Mouse (Mus musculus): Measurements from ENCODE around the gene Arfip1. TPM values are rescaled to one million over a fixed set of nuclear protein-coding genes. Genes with fewer than 3 reads are reported as not detected.
A peak's percentile ranks its signal among the peaks of the same experiment; 100 is the strongest.

Arfip1 gene
- total RNA-seq, 4 experiments from 2014 or later = 7.6 to 10.4 (median 9.1) TPM

GRCm38 (mm10) chr3:84492657-84493056 lies 89.8 kb downstream of the Arfip1 start:
- no peak for DNase-seq (ENCODE audit: low spot score in 2 of 2)

- no peak for DNase-seq (ENCODE audit: low spot score in 2 of 2)
Observed at GRCm38 (mm10) chr3:84492148-84492547, 90.3 kb downstream of the Arfip1 start.

- no peak for DNase-seq (ENCODE audit: low spot score in 2 of 2)
Observed at GRCm38 (mm10) chr3:84488716-84489115, 93.7 kb downstream of the Arfip1 start.

GRCm38 (mm10) chr3:84484891-84485290 lies 97.5 kb downstream of the Arfip1 start:
- DNase-seq (ENCODE audit: low spot score in 2 of 2) = no peak

GRCm38 (mm10) chr3:84484333-84484732 lies 98.1 kb downstream of the Arfip1 start:
- DNase-seq (ENCODE audit: low spot score in 2 of 2) = no peak

- DNase-seq (ENCODE audit: low spot score in 2 of 2) = no peak
Observed at GRCm38 (mm10) chr3:84482121-84482520, 100.3 kb downstream of the Arfip1 start.

GRCm38 (mm10) chr3:84481104-84481503 lies 101.3 kb downstream of the Arfip1 start:
- DNase-seq (ENCODE audit: low spot score in 2 of 2) = no peak

GRCm38 (mm10) chr3:84480006-84480897 lies 102.2 kb downstream of the Arfip1 start, which contains the start of gene Fhdc1:
Gene Fhdc1 (minus strand): TSS chr3:84480429.
- no peak for DNase-seq (ENCODE audit: low spot score in 2 of 2)

- peak in 1 of 2 experiments; percentile 11 for DNase-seq (ENCODE audit: low spot score in 2 of 2)
Observed at GRCm38 (mm10) chr3:84479293-84480005, 103.0 kb downstream of the Arfip1 start.

- no peak for DNase-seq (ENCODE audit: low spot score in 2 of 2)
Observed at GRCm38 (mm10) chr3:84478896-84479292, 103.5 kb downstream of the Arfip1 start.

GRCm38 (mm10) chr3:84478195-84478594 lies 104.2 kb downstream of the Arfip1 start:
- no peak for DNase-seq (ENCODE audit: low spot score in 2 of 2)

GRCm38 (mm10) chr3:84477498-84477897 lies 104.9 kb downstream of the Arfip1 start:
- DNase-seq (ENCODE audit: low spot score in 2 of 2) = no peak

GRCm38 (mm10) chr3:84474981-84475775 lies 107.2 kb downstream of the Arfip1 start:
- DNase-seq (ENCODE audit: low spot score in 2 of 2) = no peak

GRCm38 (mm10) chr3:84474398-84474797 lies 108.0 kb downstream of the Arfip1 start:
- DNase-seq (ENCODE audit: low spot score in 2 of 2) = no peak

- DNase-seq (ENCODE audit: low spot score in 2 of 2) = no peak
Observed at GRCm38 (mm10) chr3:84472955-84473354, 109.5 kb downstream of the Arfip1 start.

GRCm38 (mm10) chr3:84472527-84472926 lies 109.9 kb downstream of the Arfip1 start:
- no peak for DNase-seq (ENCODE audit: low spot score in 2 of 2)

GRCm38 (mm10) chr3:84471146-84471545 lies 111.3 kb downstream of the Arfip1 start:
- DNase-seq (ENCODE audit: low spot score in 2 of 2) = no peak

GRCm38 (mm10) chr3:84468111-84468453 lies 114.3 kb downstream of the Arfip1 start:
- no peak for DNase-seq (ENCODE audit: low spot score in 2 of 2)

- no peak for DNase-seq (ENCODE audit: low spot score in 2 of 2)
Observed at GRCm38 (mm10) chr3:84467419-84468110, 114.9 kb downstream of the Arfip1 start.

GRCm38 (mm10) chr3:84465822-84466500 lies 116.5 kb downstream of the Arfip1 start:
- DNase-seq (ENCODE audit: low spot score in 2 of 2) = no peak
